Mouse (Mus musculus): ENCODE measurements around the gene Paqr8. TPM values are rescaled to one million over a fixed set of nuclear protein-coding genes. Genes with fewer than 3 reads are reported as not detected.
A peak's percentile ranks its signal among the peaks of the same experiment; 100 is the strongest.

Gene Paqr8
- 100 to 1,000 TPM; 128 to 135 TPM for total RNA-seq (2021)
- long read RNA-seq, experiment 1, full-length matches to known transcripts = 55 of 94 reads
- long read RNA-seq, experiment 1, partial matches to known transcripts = 6 of 94 reads
- long read RNA-seq, experiment 1, other reads (novel, unspliced or antisense) = 33 of 94 reads
- long read RNA-seq, experiment 2, full-length matches to known transcripts = 60 of 102 reads
- long read RNA-seq, experiment 2, partial matches to known transcripts = 29 of 102 reads
- long read RNA-seq, experiment 2, other reads (novel, unspliced or antisense) = 13 of 102 reads

- Histone ChIP-seq H3K4me3 (peak within 1 kb of the TSS; percentile 96), H3K27ac (peak within 1 kb of the TSS; percentile 94)
- no peak for TF ChIP-seq CTCF (IDR thresholded peaks at IDR 0.05)
- DNase-seq (ENCODE audit: extremely low spot score in 1 of 2, low spot score in 2 of 2) = peak; percentile 87 to 88
- intact Hi-C loops (cut with DNase I) = loop anchor here (2.0 to 5.0 kb wide), 4 partner anchors 43 to 278 kb away; partner anchors contain the start of gene Mcm3
Observed at GRCm38 (mm10) chr1:20890404-20890921, at the start of gene Paqr8. Gene Paqr8, plus strand, starts transcription at chr1:20890606.

- H3K4me3 ChIP-seq = no peak overlapping the region
- intact Hi-C loops (cut with DNase I) = no loop called here
- no peak for DNase-seq (ENCODE audit: extremely low spot score in 1 of 2, low spot score in 2 of 2)
- no peak for TF ChIP-seq CTCF (IDR thresholded peaks at IDR 0.05)
- no peak overlapping the region for H3K27ac ChIP-seq
Observed at GRCm38 (mm10) chr1:20856924-20857902, 33.2 kb upstream of the Paqr8 start.

- Histone ChIP-seq H3K4me3 (no peak overlapping the region), H3K27ac (no peak overlapping the region)
- intact Hi-C loops (cut with DNase I) = no loop called here
- no peak for TF ChIP-seq CTCF (IDR thresholded peaks at IDR 0.05)
- no peak for DNase-seq (ENCODE audit: extremely low spot score in 1 of 2, low spot score in 2 of 2)
Observed at GRCm38 (mm10) chr1:20860775-20861174, 29.6 kb upstream of the Paqr8 start.

- DNase-seq (ENCODE audit: extremely low spot score in 1 of 2, low spot score in 2 of 2) = no peak
- intact Hi-C loops (cut with DNase I) = no loop called here
Observed at GRCm38 (mm10) chr1:20861865-20862264, 28.5 kb upstream of the Paqr8 start.

GRCm38 (mm10) chr1:20863452-20864172 lies 26.8 kb upstream of the Paqr8 start:
- no peak overlapping the region for H3K27ac ChIP-seq
- no peak for DNase-seq (ENCODE audit: extremely low spot score in 1 of 2, low spot score in 2 of 2)
- no peak overlapping the region for H3K4me3 ChIP-seq
- TF ChIP-seq CTCF (IDR thresholded peaks at IDR 0.05) = no peak
- intact Hi-C loops (cut with DNase I) = no loop called here

More at GRCm38 (mm10) chr1:20861865-20862264, 28.5 kb upstream of the Paqr8 start:
- TF ChIP-seq CTCF (IDR thresholded peaks at IDR 0.05) = no peak
- Histone ChIP-seq H3K27ac (no peak overlapping the region), H3K4me3 (no peak overlapping the region)

GRCm38 (mm10) chr1:20867241-20867902 lies 23.0 kb upstream of the Paqr8 start:
- DNase-seq (ENCODE audit: extremely low spot score in 1 of 2, low spot score in 2 of 2) = no peak
- no peak overlapping the region for H3K27ac ChIP-seq
- TF ChIP-seq CTCF (IDR thresholded peaks at IDR 0.05) = no peak
- intact Hi-C loops (cut with DNase I) = no loop called here
- no peak overlapping the region for H3K4me3 ChIP-seq

- Histone ChIP-seq H3K4me3 (no peak overlapping the region), H3K27ac (no peak overlapping the region)
- no peak for TF ChIP-seq CTCF (IDR thresholded peaks at IDR 0.05)
- intact Hi-C loops (cut with DNase I) = no loop called here
- DNase-seq (ENCODE audit: extremely low spot score in 1 of 2, low spot score in 2 of 2) = no peak
Observed at GRCm38 (mm10) chr1:20868036-20868435, 22.4 kb upstream of the Paqr8 start.

GRCm38 (mm10) chr1:20870887-20871286 lies 19.5 kb upstream of the Paqr8 start:
- Histone ChIP-seq H3K4me3 (no peak overlapping the region), H3K27ac (no peak overlapping the region)
- DNase-seq (ENCODE audit: extremely low spot score in 1 of 2, low spot score in 2 of 2) = no peak
- intact Hi-C loops (cut with DNase I) = no loop called here
- TF ChIP-seq CTCF (IDR thresholded peaks at IDR 0.05) = no peak

GRCm38 (mm10) chr1:20872496-20872895 lies 17.9 kb upstream of the Paqr8 start:
- intact Hi-C loops (cut with DNase I) = no loop called here
- no peak for DNase-seq (ENCODE audit: extremely low spot score in 1 of 2, low spot score in 2 of 2)
- Histone ChIP-seq H3K27ac (no peak overlapping the region), H3K4me3 (no peak overlapping the region)
- TF ChIP-seq CTCF (IDR thresholded peaks at IDR 0.05) = no peak

GRCm38 (mm10) chr1:20874061-20874460 lies 16.3 kb upstream of the Paqr8 start:
- DNase-seq (ENCODE audit: extremely low spot score in 1 of 2, low spot score in 2 of 2) = no peak
- intact Hi-C loops (cut with DNase I) = no loop called here
- peak overlapping the region; percentile 32; the same call in 1 of the 2 replicates for H3K27ac ChIP-seq

GRCm38 (mm10) chr1:20877355-20877754 lies 13.1 kb upstream of the Paqr8 start:
- no peak for DNase-seq (ENCODE audit: extremely low spot score in 1 of 2, low spot score in 2 of 2)
- Histone ChIP-seq H3K4me3 (no peak overlapping the region), H3K27ac (no peak overlapping the region)
- intact Hi-C loops (cut with DNase I) = no loop called here
- no peak for TF ChIP-seq CTCF (IDR thresholded peaks at IDR 0.05)

More at GRCm38 (mm10) chr1:20874061-20874460, 16.3 kb upstream of the Paqr8 start:
- H3K4me3 ChIP-seq = no peak overlapping the region
- no peak for TF ChIP-seq CTCF (IDR thresholded peaks at IDR 0.05)
